Mouse (Mus musculus) kidney, embryonic 16.5 days (tissue): ENCODE results near the gene Fxyd2. TPM values are rescaled to one million over a fixed set of nuclear protein-coding genes. Genes with fewer than 3 reads are reported as not detected.

Source experiments
- ATAC-seq: fragments of 200-750 bp; cut with Nextera tagmentation; 2 replicates; pipeline ENCODE4 v1.8.0; 2017; ENCODE audit warnings: moderate TSS enrichment; ENCODE audit not compliant: low FRiP score, low TSS enrichment
- H3K27ac ChIP-seq: fragments of 300-500 bp; sonication (generic); 2 replicates; pipeline ENCODE4 v1.5.1; 2014; ENCODE audit warnings: low read length
- H3K27me3 ChIP-seq: fragments of 300-500 bp; sonication (generic); 2 replicates; pipeline ENCODE4 v1.6.1; 2014; ENCODE audit warnings: low read length, control low read depth, mixed read lengths; ENCODE audit not compliant: insufficient read depth
- H3K36me3 ChIP-seq: fragments of 300-500 bp; sonication (generic); 2 replicates; pipeline ENCODE4 v1.6.1; 2014; ENCODE audit warnings: low read length, control low read depth, mixed read lengths; ENCODE audit not compliant: insufficient read depth
- H3K4me1 ChIP-seq: fragments of 300-500 bp; sonication (generic); 2 replicates; pipeline ENCODE4 v1.6.1; 2014; ENCODE audit warnings: low read length, control low read depth, mixed read lengths; ENCODE audit not compliant: insufficient read depth
- H3K4me2 ChIP-seq: fragments of 300-500 bp; sonication (generic); replicated peaks from 2 replicates; pipeline ENCODE4 v1.6.1; 2014; ENCODE audit warnings: low read depth, low read length
- H3K4me3 ChIP-seq: fragments of 300-500 bp; sonication (generic); 2 replicates; pipeline ENCODE4 v1.5.1; 2014; ENCODE audit warnings: mild to moderate bottlenecking, low read length
- H3K9ac ChIP-seq: fragments of 300-500 bp; sonication (generic); replicated peaks from 2 replicates; pipeline ENCODE4 v1.6.1; 2014; ENCODE audit warnings: low read length
- H3K9me3 ChIP-seq: fragments of 300-500 bp; sonication (generic); 2 replicates; pipeline ENCODE4 v1.6.1; 2016; ENCODE audit warnings: low read length, control low read depth
- WGBS: fragments of 180-500 bp; shearing (Covaris S2); extraction: QIAGEN DNeasy Blood & Tissue Kit; methylation state at CpG from one replicate; pipeline ENCODE4 v1.1.7; 2014; 5-methylcytosine and 5-hydroxymethylcytosine counted together
- polyA plus RNA-seq: library from polyadenylated mRNA; unstranded; fragments of >200 nt; fragmentation: Nextera tagmentation; extraction: Ambion mirVana; gene quantifications from 2 replicates; pipeline ENCODE4 v1.2.1, GENCODE M21; 2015

Fxyd2 gene
- polyA plus RNA-seq, 1 experiment from 2014 or later, result 828 TPM

GRCm38 (mm10) chr9:45433119-45433518 is 33.6 kb downstream of the Fxyd2 start:
- Histone ChIP-seq H3K9ac (no peak overlapping the region), H3K4me3 (no peak overlapping the region), H3K4me1 (peaks cover 11% of the 10 kb centered on the region; the same call in 1 of the 2 replicates), H3K36me3 (no peaks in the 10 kb centered on the region), H3K27me3 (peaks cover 46% of the 10 kb centered on the region), H3K9me3 (no peaks in the 10 kb centered on the region), H3K4me2 (no peak overlapping the region), H3K27ac (no peak overlapping the region)
- ATAC-seq, result no peak
- 79% methylated on average over 9 of the region's 9 CpGs for WGBS

- Histone ChIP-seq H3K36me3 (no peaks in the 10 kb centered on the region), H3K9me3 (no peaks in the 10 kb centered on the region), H3K4me3 (no peak overlapping the region), H3K4me2 (no peak overlapping the region), H3K27ac (no peak overlapping the region), H3K9ac (no peak overlapping the region), H3K4me1 (peaks cover 11% of the 10 kb centered on the region; the same call in 1 of the 2 replicates), H3K27me3 (peaks cover 41% of the 10 kb centered on the region)
- no peak for ATAC-seq
- 74% methylated on average over 2 of the region's 2 CpGs for WGBS
Observed at GRCm38 (mm10) chr9:45434171-45434570, 34.7 kb downstream of the Fxyd2 start.

DNA sequence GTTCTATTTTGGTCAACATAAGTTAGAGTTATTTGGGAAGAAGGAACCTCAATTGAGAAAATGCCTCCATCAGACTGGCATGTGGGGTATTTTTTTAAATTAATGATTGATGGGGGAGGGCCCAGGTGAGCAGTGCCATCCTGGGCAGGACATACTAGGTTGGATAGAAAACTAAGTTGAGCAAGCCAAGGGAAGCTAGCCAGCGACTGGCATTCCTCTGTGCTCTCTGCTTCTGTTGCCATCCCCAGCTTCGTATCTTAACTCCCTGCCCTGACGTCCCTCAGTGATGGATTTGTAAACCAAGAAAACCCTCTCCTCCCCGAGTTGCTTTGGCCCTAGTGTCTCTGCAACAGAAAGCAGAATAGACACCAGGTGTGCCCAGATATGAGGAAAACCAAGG is 39.6 kb downstream of the Fxyd2 start:
- ATAC-seq, result no peak
- no peaks in the 10 kb centered on the region for H3K36me3 ChIP-seq
- no peak overlapping the region for H3K4me3 ChIP-seq
- no peaks in the 10 kb centered on the region for H3K27me3 ChIP-seq
- 73% methylated on average over 4 of the region's 4 CpGs for WGBS
- H3K9me3 ChIP-seq, result no peaks in the 10 kb centered on the region
- H3K4me1 ChIP-seq, result no peaks in the 10 kb centered on the region
- H3K9ac ChIP-seq, result no peak overlapping the region
- H3K27ac ChIP-seq, result no peak overlapping the region
- no peak overlapping the region for H3K4me2 ChIP-seq

- Histone ChIP-seq H3K4me1 (no peaks in the 10 kb centered on the region), H3K4me3 (no peak overlapping the region), H3K4me2 (no peak overlapping the region), H3K9ac (no peak overlapping the region), H3K36me3 (no peaks in the 10 kb centered on the region), H3K27me3 (no peaks in the 10 kb centered on the region), H3K9me3 (no peaks in the 10 kb centered on the region), H3K27ac (no peak overlapping the region)
- ATAC-seq, result no peak
- WGBS, result 75% methylated on average over 16 of the region's 16 CpGs
Observed at GRCm38 (mm10) chr9:45440083-45440784, 40.8 kb downstream of the Fxyd2 start.

DNA sequence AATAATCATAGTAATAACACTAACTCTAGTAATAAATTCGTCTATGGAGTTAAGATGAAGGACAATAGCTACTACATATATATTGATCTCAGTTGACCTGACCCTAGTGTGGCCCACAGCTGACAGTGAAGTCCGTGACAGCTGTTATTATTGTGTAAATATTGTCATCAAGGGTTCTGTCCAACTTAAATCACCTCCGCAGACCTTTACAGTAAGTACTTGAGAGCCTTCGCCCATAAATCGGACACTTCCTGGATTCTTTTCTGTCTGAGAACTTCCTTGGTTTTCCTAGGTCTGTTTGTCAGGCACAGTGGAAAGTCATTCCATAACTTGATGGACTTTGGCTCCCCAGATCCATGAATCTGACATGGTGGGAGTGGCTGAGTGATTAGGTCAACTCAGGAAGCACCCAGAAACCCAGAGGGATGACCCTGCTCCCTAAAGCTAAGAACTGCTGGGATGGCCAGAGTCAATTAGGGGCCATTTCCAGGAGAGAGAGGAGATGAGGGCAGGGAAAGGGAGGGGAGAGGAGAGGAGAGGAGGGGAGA is 44.9 kb downstream of the Fxyd2 start:
- Histone ChIP-seq H3K9ac (no peak overlapping the region), H3K27ac (no peak overlapping the region), H3K4me3 (no peak overlapping the region), H3K27me3 (no peaks in the 10 kb centered on the region), H3K36me3 (no peaks in the 10 kb centered on the region), H3K9me3 (no peaks in the 10 kb centered on the region), H3K4me2 (no peak overlapping the region), H3K4me1 (no peaks in the 10 kb centered on the region)
- ATAC-seq, result no peak
- 63% methylated on average over 5 of the region's 5 CpGs for WGBS

GRCm38 (mm10) chr9:45449658-45450057 is 50.2 kb downstream of the Fxyd2 start:
- H3K27ac ChIP-seq, result no peak overlapping the region
- no peaks in the 10 kb centered on the region for H3K36me3 ChIP-seq
- WGBS, result 85% methylated on average over 4 of the region's 4 CpGs
- no peaks in the 10 kb centered on the region for H3K9me3 ChIP-seq
- no peaks in the 10 kb centered on the region for H3K4me1 ChIP-seq
- no peak for ATAC-seq
- H3K27me3 ChIP-seq, result no peaks in the 10 kb centered on the region
- no peak overlapping the region for H3K4me2 ChIP-seq
- no peak overlapping the region for H3K9ac ChIP-seq
- no peak overlapping the region for H3K4me3 ChIP-seq

GRCm38 (mm10) chr9:45451346-45451745 is 51.9 kb downstream of the Fxyd2 start:
- no peaks in the 10 kb centered on the region for H3K4me1 ChIP-seq
- H3K27me3 ChIP-seq, result no peaks in the 10 kb centered on the region
- H3K4me3 ChIP-seq, result no peak overlapping the region
- no peaks in the 10 kb centered on the region for H3K36me3 ChIP-seq
- no peaks in the 10 kb centered on the region for H3K9me3 ChIP-seq
- no peak overlapping the region for H3K27ac ChIP-seq
- ATAC-seq, result no peak
- WGBS, result 89% methylated on average over 4 of the region's 4 CpGs
- H3K4me2 ChIP-seq, result no peak overlapping the region
- no peak overlapping the region for H3K9ac ChIP-seq

GRCm38 (mm10) chr9:45454032-45454431 is 54.6 kb downstream of the Fxyd2 start:
- Histone ChIP-seq H3K9ac (no peak overlapping the region), H3K4me2 (no peak overlapping the region), H3K4me1 (no peaks in the 10 kb centered on the region), H3K9me3 (no peaks in the 10 kb centered on the region), H3K36me3 (no peaks in the 10 kb centered on the region), H3K27ac (no peak overlapping the region), H3K27me3 (no peaks in the 10 kb centered on the region), H3K4me3 (no peak overlapping the region)
- no peak for ATAC-seq
- WGBS, result 87% methylated on average over 10 of the region's 10 CpGs

GRCm38 (mm10) chr9:45454889-45455610 is 55.6 kb downstream of the Fxyd2 start:
- no peak overlapping the region for H3K4me3 ChIP-seq

DNA sequence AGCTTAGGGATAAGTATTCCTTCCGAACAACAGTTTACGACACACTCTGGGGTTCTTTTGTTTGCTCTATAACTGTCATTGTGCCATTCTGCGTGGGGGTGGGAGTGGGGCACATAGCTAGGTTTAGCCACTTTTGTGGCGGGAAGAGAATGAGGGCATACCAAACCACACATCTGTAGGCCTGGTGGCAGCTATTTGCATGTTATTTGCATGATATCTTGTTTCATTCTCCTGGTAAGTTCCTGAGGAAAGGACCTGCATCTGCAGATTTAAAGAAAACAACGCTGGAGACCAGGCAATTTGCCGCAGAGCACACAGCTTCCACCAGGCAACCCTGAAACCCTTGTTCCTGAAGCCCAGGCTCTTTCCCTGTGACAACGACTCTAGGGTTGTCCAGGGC is 57.7 kb downstream of the Fxyd2 start:
- H3K27me3 ChIP-seq, result no peaks in the 10 kb centered on the region
- H3K4me3 ChIP-seq, result no peak overlapping the region
- WGBS, result 19% methylated on average over 7 of the region's 7 CpGs
- ATAC-seq, result no peak
- H3K4me2 ChIP-seq, result no peak overlapping the region
- H3K9ac ChIP-seq, result no peak overlapping the region
- H3K9me3 ChIP-seq, result no peaks in the 10 kb centered on the region
- H3K27ac ChIP-seq, result no peak overlapping the region
- H3K36me3 ChIP-seq, result no peaks in the 10 kb centered on the region
- no peaks in the 10 kb centered on the region for H3K4me1 ChIP-seq

More at GRCm38 (mm10) chr9:45454889-45455610, 55.6 kb downstream of the Fxyd2 start:
- Histone ChIP-seq H3K27ac (no peak overlapping the region), H3K9me3 (no peaks in the 10 kb centered on the region), H3K36me3 (no peaks in the 10 kb centered on the region), H3K4me1 (no peaks in the 10 kb centered on the region), H3K4me2 (no peak overlapping the region), H3K27me3 (no peaks in the 10 kb centered on the region), H3K9ac (no peak overlapping the region)
- 77% methylated on average over 8 of the region's 8 CpGs for WGBS
- no peak for ATAC-seq
